Mouse (Mus musculus) neural tube, embryonic 12.5 days (tissue): Measurements from ENCODE around the gene Vegfa. TPM values are rescaled to one million over a fixed set of nuclear protein-coding genes. Genes with fewer than 3 reads are reported as not detected.

Experiments
- ATAC-seq: fragments of 200-750 bp; cut with Nextera tagmentation; 2 replicates; pipeline ENCODE4 v1.8.0; 2017; ENCODE audit warnings: low read depth, mild to moderate bottlenecking, moderate TSS enrichment, moderate library complexity; ENCODE audit not compliant: low FRiP score
- H3K27ac ChIP-seq: fragments of 300-500 bp; sonication (generic); 2 replicates; pipeline ENCODE4 v1.5.1; 2016
- H3K27me3 ChIP-seq: fragments of 300-500 bp; sonication (generic); replicated peaks from 2 replicates; pipeline ENCODE4 v1.6.1; 2016; ENCODE audit warnings: mild to moderate bottlenecking
- H3K36me3 ChIP-seq: fragments of 300-500 bp; sonication (generic); 2 replicates; pipeline ENCODE4 v1.6.1; 2016; ENCODE audit warnings: mild to moderate bottlenecking
- H3K4me1 ChIP-seq: fragments of 300-500 bp; sonication (generic); 2 replicates; pipeline ENCODE4 v1.6.1; 2016
- H3K4me2 ChIP-seq: fragments of 300-500 bp; sonication (generic); replicated peaks from 2 replicates; pipeline ENCODE4 v1.6.1; 2016; ENCODE audit warnings: mild to moderate bottlenecking
- H3K4me3 ChIP-seq: fragments of 300-500 bp; sonication (generic); 2 replicates; pipeline ENCODE4 v1.5.1; 2016
- H3K9ac ChIP-seq: fragments of 300-500 bp; sonication (generic); 2 replicates; pipeline ENCODE4 v1.6.1; 2016; ENCODE audit warnings: mild to moderate bottlenecking
- H3K9me3 ChIP-seq: fragments of 300-500 bp; sonication (generic); 2 replicates; pipeline ENCODE4 v1.6.1; 2016; ENCODE audit warnings: mild to moderate bottlenecking
- WGBS: fragments of 180-500 bp; shearing (Covaris S2); methylation state at CpG from one replicate; pipeline ENCODE4 v1.1.7; 2016; 5-methylcytosine and 5-hydroxymethylcytosine counted together
- polyA plus RNA-seq: library from polyadenylated mRNA; unstranded; fragments of >200 nt; fragmentation: Nextera tagmentation; extraction: Ambion mirVana; gene quantifications from 2 replicates; pipeline ENCODE4 v1.2.1, GENCODE M21; 2016

Vegfa gene
- polyA plus RNA-seq, 1 experiment from 2014 or later, result 3.4 TPM

GRCm38 (mm10) chr17:46071531-46071930 lies 39.4 kb upstream of the Vegfa start:
- 87% methylated on average over 3 of the region's 3 CpGs for WGBS
- H3K27me3 ChIP-seq, result no peaks in the 10 kb centered on the region
- 0 out of 2 replicates have a peak, but pooled peaks cover 9% of the 10 kb centered on the region for H3K4me1 ChIP-seq
- no peak for ATAC-seq
- no peak overlapping the region for H3K27ac ChIP-seq
- no peak overlapping the region for H3K4me2 ChIP-seq
- no peak overlapping the region for H3K9ac ChIP-seq
- H3K4me3 ChIP-seq, result no peak overlapping the region
- H3K9me3 ChIP-seq, result no peaks in the 10 kb centered on the region
- no peaks in the 10 kb centered on the region for H3K36me3 ChIP-seq

DNA sequence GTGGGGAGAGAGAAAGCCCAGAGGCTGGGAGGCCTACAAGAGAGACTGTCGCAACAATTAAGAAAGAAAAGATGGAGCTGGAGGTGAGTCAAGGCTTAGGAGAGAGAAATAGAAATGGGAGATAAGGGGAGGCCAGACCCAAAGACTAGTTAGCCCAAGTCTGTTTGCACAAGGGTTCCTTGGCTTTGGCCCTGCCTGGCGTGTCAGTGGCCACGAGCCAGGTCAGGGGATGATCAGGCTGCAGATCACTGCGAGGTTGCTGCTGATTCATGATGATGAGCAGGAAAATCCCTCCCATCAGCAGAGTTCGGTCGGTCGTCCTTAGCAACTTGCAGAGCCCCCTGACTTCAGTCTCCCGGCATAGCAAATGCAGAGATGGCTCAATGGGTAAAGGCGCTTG lies 37.9 kb upstream of the Vegfa start:
- Histone ChIP-seq H3K4me1 (0 out of 2 replicates have a peak, but pooled peaks cover 9% of the 10 kb centered on the region), H3K9me3 (no peaks in the 10 kb centered on the region), H3K27ac (no peak overlapping the region), H3K27me3 (no peaks in the 10 kb centered on the region), H3K4me2 (no peak overlapping the region), H3K9ac (no peak overlapping the region), H3K36me3 (no peaks in the 10 kb centered on the region), H3K4me3 (no peak overlapping the region)
- no peak for ATAC-seq
- 66% methylated on average over 9 of the region's 9 CpGs for WGBS

DNA sequence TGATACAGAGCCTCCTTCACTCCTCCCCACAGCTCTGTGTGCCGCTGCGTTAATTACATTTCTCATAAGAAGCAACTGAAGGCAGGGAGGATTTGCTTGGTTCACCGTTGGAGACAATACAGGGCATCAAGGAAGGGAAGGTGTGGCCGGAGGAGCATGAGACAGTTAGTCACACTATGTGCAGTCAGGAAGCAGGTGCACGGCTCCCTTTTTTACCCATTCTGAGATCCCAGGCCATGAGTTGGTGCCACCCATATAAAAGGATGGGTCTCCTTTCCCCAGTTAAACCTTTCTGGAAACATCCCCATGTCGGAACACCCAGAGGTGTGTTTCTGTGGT lies 31.8 kb upstream of the Vegfa start:
- H3K36me3 ChIP-seq, result no peaks in the 10 kb centered on the region
- peaks cover 10% of the 10 kb centered on the region for H3K4me1 ChIP-seq
- no peak for ATAC-seq
- no peaks in the 10 kb centered on the region for H3K9me3 ChIP-seq
- H3K4me2 ChIP-seq, result no peak overlapping the region
- no peak overlapping the region for H3K4me3 ChIP-seq
- H3K27me3 ChIP-seq, result no peaks in the 10 kb centered on the region
- H3K9ac ChIP-seq, result no peak overlapping the region
- no peak overlapping the region for H3K27ac ChIP-seq
- 69% methylated on average over 6 of the region's 6 CpGs for WGBS

DNA sequence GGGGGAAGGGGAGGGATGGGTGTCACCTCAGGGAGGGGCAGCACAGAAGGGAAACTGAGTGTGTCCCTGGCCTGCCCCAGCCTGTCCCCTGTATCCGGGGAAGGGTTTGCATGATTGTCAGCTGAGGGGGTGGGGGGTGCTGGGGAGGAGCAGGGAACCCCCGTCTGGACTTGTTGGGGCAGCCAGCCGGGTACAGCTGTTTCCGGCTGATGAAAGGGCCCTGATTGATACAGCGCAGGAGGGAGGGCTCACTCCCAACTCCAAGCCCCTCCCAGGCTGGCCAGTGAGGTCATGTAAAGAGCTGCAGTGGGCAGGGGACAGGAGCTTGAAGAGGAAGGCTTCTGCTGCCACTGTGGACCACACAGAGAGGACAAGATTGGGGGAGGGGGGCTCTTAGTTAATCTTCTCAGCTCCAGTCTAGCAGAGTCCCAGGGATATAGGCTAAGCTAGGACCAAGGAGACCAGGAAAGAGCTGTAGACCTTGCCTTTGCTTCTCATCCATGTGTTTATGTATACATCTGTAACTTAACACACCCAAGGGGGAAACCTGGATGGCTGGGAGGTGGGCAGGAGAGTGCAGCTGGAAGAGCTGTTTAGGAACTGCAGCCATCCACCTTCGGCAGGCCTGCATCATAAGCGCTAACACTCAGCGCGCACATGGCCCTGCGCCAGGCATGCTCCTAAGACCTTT lies 31.3 kb upstream of the Vegfa start:
- WGBS, result 44% methylated on average over 10 of the region's 10 CpGs
- no peaks in the 10 kb centered on the region for H3K9me3 ChIP-seq
- H3K4me3 ChIP-seq, result no peak overlapping the region
- H3K9ac ChIP-seq, result no peak overlapping the region
- no peak for ATAC-seq
- no peaks in the 10 kb centered on the region for H3K36me3 ChIP-seq
- H3K27me3 ChIP-seq, result no peaks in the 10 kb centered on the region
- peaks cover 10% of the 10 kb centered on the region for H3K4me1 ChIP-seq
- 0 out of 2 replicates have a peak overlapping the region, but pooled peaks have one; percentile 5 for H3K4me2 ChIP-seq
- H3K27ac ChIP-seq, result no peak overlapping the region

- no peak overlapping the region for H3K9ac ChIP-seq
- peaks cover 10% of the 10 kb centered on the region for H3K4me1 ChIP-seq
- no peak overlapping the region for H3K4me2 ChIP-seq
- H3K4me3 ChIP-seq, result no peak overlapping the region
- ATAC-seq, result no peak
- H3K9me3 ChIP-seq, result no peaks in the 10 kb centered on the region
- no peak overlapping the region for H3K27ac ChIP-seq
- no peaks in the 10 kb centered on the region for H3K36me3 ChIP-seq
- H3K27me3 ChIP-seq, result no peaks in the 10 kb centered on the region
- WGBS, result 68% methylated on average over 3 of the region's 3 CpGs
These were observed 28.1 kb upstream of the Vegfa start for GRCm38 (mm10) chr17:46060253-46060652.

DNA sequence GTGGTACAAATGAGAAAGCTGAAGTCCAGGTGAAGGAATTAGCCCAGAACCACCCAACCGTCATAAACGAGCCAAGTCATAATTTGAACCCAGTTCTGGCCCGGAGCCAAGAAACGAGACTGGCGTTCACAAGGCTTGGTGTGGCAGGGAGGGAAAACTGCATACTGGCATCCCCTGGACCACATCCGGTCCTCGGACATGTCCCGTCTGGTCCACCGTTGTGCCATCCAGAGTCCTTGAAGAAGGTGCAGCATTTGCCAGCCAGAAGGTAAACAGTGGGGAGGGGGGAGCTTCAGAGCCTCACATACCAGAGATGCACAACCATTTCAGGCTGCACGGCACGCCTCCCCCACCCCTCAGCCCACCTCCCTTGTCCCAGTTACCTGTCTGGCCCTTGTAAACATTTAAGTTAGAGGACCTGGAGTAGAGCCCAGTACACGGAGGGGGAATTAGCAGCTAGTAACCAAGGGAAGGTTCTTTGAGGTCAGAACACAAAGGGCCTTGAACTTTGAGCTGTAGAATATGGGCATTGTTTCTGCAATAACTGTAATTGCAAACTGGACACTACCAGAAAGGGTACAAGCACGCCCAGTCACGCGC lies 27.2 kb upstream of the Vegfa start:
- H3K4me2 ChIP-seq, result no peak overlapping the region
- ATAC-seq, result no peak
- no peaks in the 10 kb centered on the region for H3K27me3 ChIP-seq
- no peak overlapping the region for H3K9ac ChIP-seq
- no peak overlapping the region for H3K4me3 ChIP-seq
- H3K27ac ChIP-seq, result no peak overlapping the region
- H3K9me3 ChIP-seq, result no peaks in the 10 kb centered on the region
- H3K4me1 ChIP-seq, result peaks cover 10% of the 10 kb centered on the region
- no peaks in the 10 kb centered on the region for H3K36me3 ChIP-seq
- 88% methylated on average over 15 of the region's 15 CpGs for WGBS

- H3K36me3 ChIP-seq, result no peaks in the 10 kb centered on the region
- H3K27me3 ChIP-seq, result no peaks in the 10 kb centered on the region
- no peak overlapping the region for H3K9ac ChIP-seq
- H3K4me2 ChIP-seq, result no peak overlapping the region
- H3K4me3 ChIP-seq, result no peak overlapping the region
- H3K27ac ChIP-seq, result no peak overlapping the region
- ATAC-seq, result no peak
- H3K4me1 ChIP-seq, result peaks cover 7% of the 10 kb centered on the region; the same call in 1 of the 2 replicates
- 77% methylated on average over 7 of the region's 7 CpGs for WGBS
- H3K9me3 ChIP-seq, result no peaks in the 10 kb centered on the region
These were observed 24.1 kb upstream of the Vegfa start for GRCm38 (mm10) chr17:46056288-46056687.

DNA sequence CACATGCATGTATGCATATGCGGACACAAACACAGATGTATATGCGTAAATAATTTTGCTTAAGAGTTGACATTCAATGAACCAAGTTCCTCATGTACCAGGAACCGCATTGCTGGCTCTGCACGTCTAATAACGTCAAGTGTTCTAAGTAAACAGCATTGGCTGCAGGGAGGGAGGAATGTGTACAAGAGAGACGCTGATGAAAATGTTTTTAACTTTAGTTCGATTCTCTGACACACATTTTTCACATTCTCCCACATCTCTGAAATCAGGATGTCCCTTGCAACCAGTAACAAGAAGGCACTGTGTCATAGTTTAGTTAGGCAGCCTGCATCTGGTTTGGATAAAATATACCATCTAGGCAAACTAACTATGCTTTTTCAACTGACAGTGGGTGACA lies 23.6 kb upstream of the Vegfa start:
- Histone ChIP-seq H3K4me3 (no peak overlapping the region), H3K36me3 (no peaks in the 10 kb centered on the region), H3K27ac (no peak overlapping the region), H3K9ac (no peak overlapping the region), H3K4me2 (no peak overlapping the region), H3K27me3 (no peaks in the 10 kb centered on the region), H3K9me3 (no peaks in the 10 kb centered on the region), H3K4me1 (peaks cover 7% of the 10 kb centered on the region; the same call in 1 of the 2 replicates)
- 88% methylated on average over 7 of the region's 7 CpGs for WGBS
- no peak for ATAC-seq

DNA sequence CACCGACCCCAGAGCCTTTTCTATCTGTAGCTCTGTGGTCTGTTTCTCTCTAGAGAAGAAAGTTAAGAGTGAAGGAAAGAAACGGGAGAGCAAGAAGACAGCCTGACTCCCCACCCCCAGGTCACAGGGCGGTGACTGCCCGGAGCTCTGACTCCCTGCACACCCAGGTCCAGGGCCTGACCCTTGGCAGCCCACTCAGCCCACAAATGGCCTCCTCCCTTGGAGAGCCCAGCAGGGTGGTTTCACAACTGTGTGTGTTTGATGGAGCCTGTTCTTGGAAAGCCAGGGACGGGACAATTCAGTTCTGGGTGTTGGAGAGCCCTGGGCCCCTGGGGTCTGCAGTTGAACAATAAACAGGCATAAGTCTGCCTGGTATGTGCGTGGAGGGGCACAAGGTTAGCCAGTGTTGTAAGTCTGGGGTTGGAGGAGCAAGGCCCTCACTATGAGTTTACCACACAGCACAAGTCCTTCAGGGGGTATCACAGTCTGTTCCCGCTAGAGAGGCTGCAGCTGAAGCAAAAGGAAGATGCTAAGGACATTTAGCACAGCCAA lies 21.2 kb upstream of the Vegfa start:
- Histone ChIP-seq H3K27me3 (no peaks in the 10 kb centered on the region), H3K27ac (no peak overlapping the region), H3K9ac (no peak overlapping the region), H3K4me3 (no peak overlapping the region), H3K9me3 (0 out of 2 replicates have a peak, but pooled peaks cover under 1% of the 10 kb centered on the region), H3K4me1 (peaks cover 7% of the 10 kb centered on the region; the same call in 1 of the 2 replicates), H3K36me3 (no peaks in the 10 kb centered on the region), H3K4me2 (no peak overlapping the region)
- 75% methylated on average over 7 of the region's 7 CpGs for WGBS
- no peak for ATAC-seq

GRCm38 (mm10) chr17:46052146-46052545 lies 20.0 kb upstream of the Vegfa start:
- ATAC-seq, result no peak
- WGBS, result 31% methylated on average over 3 of the region's 3 CpGs
- Histone ChIP-seq H3K36me3 (no peaks in the 10 kb centered on the region), H3K4me2 (no peak overlapping the region; the same call in 1 of the 2 replicates), H3K27ac (no peak overlapping the region), H3K4me3 (no peak overlapping the region), H3K4me1 (peaks cover 7% of the 10 kb centered on the region; the same call in 1 of the 2 replicates), H3K9me3 (0 out of 2 replicates have a peak, but pooled peaks cover 6% of the 10 kb centered on the region), H3K9ac (no peak overlapping the region), H3K27me3 (no peaks in the 10 kb centered on the region)

- no peak for ATAC-seq
- H3K4me1 ChIP-seq, result peaks cover 7% of the 10 kb centered on the region; the same call in 1 of the 2 replicates
- WGBS, result 82% methylated on average over 5 of the region's 5 CpGs
These were observed 19.2 kb upstream of the Vegfa start for GRCm38 (mm10) chr17:46051356-46051755.

GRCm38 (mm10) chr17:46049567-46049966 lies 17.4 kb upstream of the Vegfa start:
- Histone ChIP-seq H3K4me3 (no peak overlapping the region), H3K36me3 (no peaks in the 10 kb centered on the region), H3K9me3 (0 out of 2 replicates have a peak, but pooled peaks cover 6% of the 10 kb centered on the region), H3K4me1 (peaks cover 7% of the 10 kb centered on the region; the same call in 1 of the 2 replicates), H3K27ac (no peak overlapping the region), H3K9ac (no peak overlapping the region), H3K27me3 (no peaks in the 10 kb centered on the region), H3K4me2 (no peak overlapping the region)
- ATAC-seq, result no peak
- 54% methylated on average over 4 of the region's 4 CpGs for WGBS

More at GRCm38 (mm10) chr17:46051356-46051755, 19.2 kb upstream of the Vegfa start:
- H3K36me3 ChIP-seq, result no peaks in the 10 kb centered on the region
- no peak overlapping the region for H3K4me3 ChIP-seq
- no peak overlapping the region for H3K9ac ChIP-seq
- no peak overlapping the region for H3K4me2 ChIP-seq
- H3K27me3 ChIP-seq, result no peaks in the 10 kb centered on the region
- no peak overlapping the region for H3K27ac ChIP-seq
- H3K9me3 ChIP-seq, result 0 out of 2 replicates have a peak, but pooled peaks cover 6% of the 10 kb centered on the region
